Mouse (Mus musculus) spleen, adult 2 months (tissue): ENCODE results near the gene Chn1. TPM values are rescaled to one million over a fixed set of nuclear protein-coding genes. Genes with fewer than 3 reads are reported as not detected.

Source experiments
- DNase-seq, 2 experiments: peaks; one replicate each; pipeline versions ENCODE4 v3.0.0 to v3.0.0-alpha.2; 2012 to 2021; ENCODE audit warnings: low spot score in 2 of 2, low read depth in 1 of 2
- H3K27ac ChIP-seq: fragments of 200-500 bp; 2 replicates; pipeline ENCODE4 v1.5.1; 2012; ENCODE audit warnings: low read length, inconsistent platforms; ENCODE audit not compliant: insufficient read depth
- H3K27me3 ChIP-seq: fragments of 200-500 bp; 2 replicates; pipeline ENCODE4 v1.6.1; 2012; ENCODE audit warnings: mild to moderate bottlenecking, moderate library complexity, low read length, inconsistent platforms; ENCODE audit not compliant: control insufficient read depth, insufficient read depth
- H3K36me3 ChIP-seq: fragments of 200-500 bp; 2 replicates; pipeline ENCODE4 v1.6.1; 2012; ENCODE audit warnings: mild to moderate bottlenecking, low read length, inconsistent platforms; ENCODE audit not compliant: control insufficient read depth, insufficient read depth
- H3K4me1 ChIP-seq: fragments of 200-500 bp; 2 replicates; pipeline ENCODE4 v1.6.1; 2011; ENCODE audit warnings: inconsistent platforms; ENCODE audit not compliant: control insufficient read depth, insufficient read depth, insufficient read length
- H3K4me3 ChIP-seq: fragments of 200-500 bp; 2 replicates; pipeline ENCODE4 v1.5.1; 2011; ENCODE audit warnings: mild to moderate bottlenecking, inconsistent platforms; ENCODE audit not compliant: insufficient read depth, insufficient read length; ENCODE audit errors: extremely low read depth
- CTCF ChIP-seq: fragments of 200-500 bp; IDR thresholded peaks from 2 replicates; pipeline ENCODE4 v1.5.1; 2011; ENCODE audit warnings: mild to moderate bottlenecking, inconsistent platforms; ENCODE audit not compliant: insufficient read depth, insufficient read length, insufficient replicate concordance; ENCODE audit errors: extremely low read depth
- POLR2A ChIP-seq: fragments of 200-500 bp; IDR thresholded peaks from 2 replicates; pipeline ENCODE4 v1.6.1; 2011; ENCODE audit warnings: low read depth, low read length, inconsistent platforms
- WGBS: fragments of 180-500 bp; shearing (Covaris S2); methylation state at CpG from one replicate; pipeline ENCODE4 v1.1.7; 2018; 5-methylcytosine and 5-hydroxymethylcytosine counted together
- polyA plus RNA-seq: library from polyadenylated mRNA; depleted of rRNA; stranded (reverse); fragments of >200 nt; gene quantifications from 2 replicates; pipeline ENCODE4 v1.2.3, GENCODE M21; 2012

Chn1 gene
- polyA plus RNA-seq, 1 experiment, result 0.91 TPM

GRCm38 (mm10) chr2:73586392-73587108, 188.6 kb downstream of the Chn1 start:
- Histone ChIP-seq H3K27me3 (0 out of 2 replicates have a peak, but pooled peaks cover 4% of the 10 kb centered on the region), H3K4me3 (no peak overlapping the region), H3K27ac (no peak overlapping the region), H3K4me1 (no peaks in the 10 kb centered on the region), H3K36me3 (no peaks in the 10 kb centered on the region)
- DNase-seq, result no peak
- no peak for TF ChIP-seq CTCF
- TF ChIP-seq POLR2A, result no peak
- WGBS, result 77% methylated on average over 10 of the region's 10 CpGs

GRCm38 (mm10) chr2:73585347-73585831, 189.8 kb downstream of the Chn1 start:
- H3K27ac ChIP-seq, result no peak overlapping the region
- H3K36me3 ChIP-seq, result no peaks in the 10 kb centered on the region
- H3K4me3 ChIP-seq, result no peak overlapping the region
- H3K4me1 ChIP-seq, result no peaks in the 10 kb centered on the region
- 0 out of 2 replicates have a peak, but pooled peaks cover 4% of the 10 kb centered on the region for H3K27me3 ChIP-seq
- 60% methylated on average over 12 of the region's 12 CpGs for WGBS
- TF ChIP-seq CTCF (no peak), POLR2A (no peak)
- no peak for DNase-seq

GRCm38 (mm10) chr2:73584645-73585346, 190.3 kb downstream of the Chn1 start:
- Histone ChIP-seq H3K4me3 (peak overlapping the region; percentile 15; the same call in 1 of the 2 replicates), H3K4me1 (no peaks in the 10 kb centered on the region), H3K27ac (no peak overlapping the region), H3K36me3 (no peaks in the 10 kb centered on the region), H3K27me3 (0 out of 2 replicates have a peak, but pooled peaks cover 4% of the 10 kb centered on the region)
- 8% methylated on average over 16 of the region's 18 CpGs for WGBS
- peak in 1 of 2 experiments; percentile 31 for DNase-seq
- TF ChIP-seq POLR2A (no peak), CTCF (peak; percentile 54; the same call in 1 of the 2 replicates)

- 94% methylated on average over 5 of the region's 5 CpGs for WGBS
- TF ChIP-seq CTCF (no peak), POLR2A (no peak)
Observed at GRCm38 (mm10) chr2:73580720-73581119, 194.4 kb downstream of the Chn1 start.

GRCm38 (mm10) chr2:73580166-73580565, 195.0 kb downstream of the Chn1 start, which contains the start of gene Chrna1:
Chrna1 (minus strand) TSS chr2:73580338.
- TF ChIP-seq CTCF (no peak), POLR2A (no peak)
- Histone ChIP-seq H3K4me3 (no peak within 1 kb of the TSS), H3K36me3 (no peaks in the 10 kb centered on the region), H3K27me3 (0 out of 2 replicates have a peak, but pooled peaks cover 4% of the 10 kb centered on the region), H3K4me1 (no peaks in the 10 kb centered on the region), H3K27ac (no peak within 1 kb of the TSS)
- DNase-seq, result no peak
- 97% methylated on average over 9 of the region's 9 CpGs for WGBS

More at GRCm38 (mm10) chr2:73580720-73581119, 194.4 kb downstream of the Chn1 start:
- Histone ChIP-seq H3K4me3 (no peak overlapping the region), H3K36me3 (no peaks in the 10 kb centered on the region), H3K4me1 (no peaks in the 10 kb centered on the region), H3K27me3 (0 out of 2 replicates have a peak, but pooled peaks cover 4% of the 10 kb centered on the region), H3K27ac (no peak overlapping the region)
- DNase-seq, result no peak

GRCm38 (mm10) chr2:73579168-73579567, 196.0 kb downstream of the Chn1 start:
- no peak for DNase-seq
- H3K4me1 ChIP-seq, result no peaks in the 10 kb centered on the region
- 60% methylated on average over 5 of the region's 5 CpGs for WGBS
- H3K4me3 ChIP-seq, result no peak overlapping the region
- TF ChIP-seq POLR2A (no peak), CTCF (no peak)
- H3K36me3 ChIP-seq, result no peaks in the 10 kb centered on the region
- H3K27ac ChIP-seq, result no peak overlapping the region
- H3K27me3 ChIP-seq, result no peaks in the 10 kb centered on the region
